8 mouse cellular contexts compared by ENCODE assay signal in genomic region chr8:121300501-121301411, GRCm38 (mm10).
DNase-seq lines count a peak whose midpoint lies in the region; ATAC-seq and TF ChIP-seq lines count a peak whose summit lies in the region.

No protein-coding gene starts in this region.

- peak overlapping the region; percentile 48 for H3K4me3 ChIP-seq in heart, embryonic 10.5 days
- H3K4me3 ChIP-seq in forebrain, postnatal 0 days (ENCODE audit: low read depth, low read length): no peak overlapping the region
- 0 out of 2 replicates have a peak overlapping the region, but pooled peaks have one; percentile 4 for H3K4me3 ChIP-seq in kidney, embryonic 16.5 days (ENCODE audit: low read length)

- H3K27ac ChIP-seq in heart, embryonic 10.5 days: peak overlapping the region; percentile 84
- H3K27ac ChIP-seq in forebrain, postnatal 0 days (ENCODE audit: low read depth, low read length): no peak overlapping the region
- H3K27ac ChIP-seq in kidney, embryonic 16.5 days (ENCODE audit: low read length): peak overlapping the region; percentile 98

- no peaks in the 10 kb centered on the region for H3K36me3 ChIP-seq in heart, embryonic 10.5 days
- no peaks in the 10 kb centered on the region for H3K36me3 ChIP-seq in forebrain, postnatal 0 days (ENCODE audit: insufficient read depth)
- H3K36me3 ChIP-seq in kidney, embryonic 16.5 days (ENCODE audit: insufficient read depth, low read length): no peaks in the 10 kb centered on the region

- TF ChIP-seq CTCF in forebrain, postnatal 0 days (IDR thresholded peaks at IDR 0.05; ENCODE audit: low read depth): no peak

- no peaks in the 10 kb centered on the region for H3K9me3 ChIP-seq in heart, embryonic 10.5 days
- no peaks in the 10 kb centered on the region for H3K9me3 ChIP-seq in forebrain, postnatal 0 days (ENCODE audit: low read length)
- no peaks in the 10 kb centered on the region for H3K9me3 ChIP-seq in kidney, embryonic 16.5 days (ENCODE audit: low read length)

- peaks cover 29% of the 10 kb centered on the region for H3K27me3 ChIP-seq in heart, embryonic 10.5 days (ENCODE audit: insufficient read depth, poor library complexity, severe bottlenecking)
- H3K27me3 ChIP-seq in forebrain, postnatal 0 days (ENCODE audit: insufficient read depth, low read length): no peaks in the 10 kb centered on the region
- H3K27me3 ChIP-seq in kidney, embryonic 16.5 days (ENCODE audit: insufficient read depth, low read length): no peaks in the 10 kb centered on the region

- no peak for DNase-seq in heart, embryonic 10.5 days (ENCODE audit: low spot score)
- DNase-seq in heart, postnatal 36 days: no peak
- DNase-seq in forebrain, postnatal 0 days: no peak
- DNase-seq in neural tube, embryonic 10.5 days (ENCODE audit: extremely low spot score, low spot score): peak; percentile 78
- DNase-seq in cerebellum, adult 11-12 months: no peak
- DNase-seq in gastrocnemius, postnatal 14 days: no peak
- no peak for DNase-seq in cerebellum, adult 9-11 months

- intact Hi-C loops in heart, postnatal 36 days (cut with DNase I): no loop called here
- intact Hi-C loops in gastrocnemius, postnatal 14 days (cut with DNase I; ENCODE audit: low total_unique reads): no loop called here

- 0 out of 2 replicates have a peak, but pooled peaks have one; percentile 3 for ATAC-seq in forebrain, postnatal 0 days
- ATAC-seq in kidney, embryonic 16.5 days (ENCODE audit: low FRiP score, low TSS enrichment): peak; percentile 87

- no peak overlapping the region for H3K9ac ChIP-seq in forebrain, postnatal 0 days
- peak overlapping the region; percentile 37 for H3K9ac ChIP-seq in kidney, embryonic 16.5 days (replicated peaks; ENCODE audit: low read length)

- H3K4me1 ChIP-seq in heart, embryonic 10.5 days: peaks cover 61% of the 10 kb centered on the region
- H3K4me1 ChIP-seq in forebrain, postnatal 0 days (ENCODE audit: insufficient read depth): peaks cover 15% of the 10 kb centered on the region
- peaks cover 59% of the 10 kb centered on the region for H3K4me1 ChIP-seq in kidney, embryonic 16.5 days (ENCODE audit: insufficient read depth, low read length)

- WGBS in heart, embryonic 10.5 days: 28% methylated on average over 28 of the region's 28 CpGs
- WGBS in forebrain, postnatal 0 days: 36% methylated on average over 28 of the region's 28 CpGs
- WGBS in kidney, embryonic 16.5 days: 3% methylated on average over 28 of the region's 28 CpGs

- H3K4me2 ChIP-seq in forebrain, postnatal 0 days (ENCODE audit: low read depth): peak overlapping the region; percentile 15; the same call in 1 of the 2 replicates
- H3K4me2 ChIP-seq in kidney, embryonic 16.5 days (replicated peaks; ENCODE audit: low read depth, low read length): peak overlapping the region; percentile 49
